Mouse (Mus musculus) layer of hippocampus, adult 2 months (tissue): ENCODE data around the gene Slc12a8. TPM values are rescaled to one million over a fixed set of nuclear protein-coding genes. Genes with fewer than 3 reads are reported as not detected.

ENCODE experiments used
- DNase-seq, 2 experiments: peaks; one replicate each; pipeline ENCODE4 v3.0.0; 2022; ENCODE audit warnings: low spot score in 2 of 2
- H3K27ac ChIP-seq: fragments of 200-600 bp; 2 replicates; pipeline ENCODE4 v1.8.1; 2022
- H3K4me3 ChIP-seq: fragments of 200-600 bp; 2 replicates; pipeline ENCODE4 v1.8.1; 2022; ENCODE audit warnings: mild to moderate bottlenecking
- CTCF ChIP-seq: fragments of 200-600 bp; conservative IDR thresholded peaks from 2 replicates; pipeline ENCODE4 v1.8.1; 2022; ENCODE audit warnings: antibody characterized with exemption, mild to moderate bottlenecking, moderate library complexity
- total RNA-seq, 2 experiments: library from RNA; stranded (reverse); gene quantifications; 2 replicates each; pipeline ENCODE4 v1.2.3; 2021

Slc12a8 gene
- total RNA-seq, 2 experiments from 2014 or later: 0.64 to 0.71 TPM

GRCm38 (mm10) chr16:33560281-33560680 is 43.2 kb downstream of the Slc12a8 start:
- peak; percentile 38 to 62 for DNase-seq
- peak; percentile 93 for TF ChIP-seq CTCF
- H3K4me3 ChIP-seq: no peak overlapping the region
- no peak overlapping the region; the same call in 1 of the 2 replicates for H3K27ac ChIP-seq

GRCm38 (mm10) chr16:33561308-33562009 is 44.3 kb downstream of the Slc12a8 start:
- no peak for DNase-seq
- Histone ChIP-seq H3K4me3 (no peak overlapping the region), H3K27ac (no peak overlapping the region)
- no peak for TF ChIP-seq CTCF

GRCm38 (mm10) chr16:33562874-33563537 is 45.9 kb downstream of the Slc12a8 start:
- DNase-seq: no peak
- Histone ChIP-seq H3K27ac (no peak overlapping the region), H3K4me3 (no peak overlapping the region)
- TF ChIP-seq CTCF: no peak

- no peak for DNase-seq
- no peak for TF ChIP-seq CTCF
- Histone ChIP-seq H3K4me3 (no peak overlapping the region), H3K27ac (no peak overlapping the region)
Observed at GRCm38 (mm10) chr16:33563538-33564013, 46.4 kb downstream of the Slc12a8 start.

GRCm38 (mm10) chr16:33566467-33566866 is 49.3 kb downstream of the Slc12a8 start:
- TF ChIP-seq CTCF: no peak
- no peak overlapping the region for H3K4me3 ChIP-seq
- DNase-seq: no peak
- H3K27ac ChIP-seq: no peak overlapping the region

- TF ChIP-seq CTCF: no peak
- Histone ChIP-seq H3K4me3 (no peak overlapping the region), H3K27ac (no peak overlapping the region)
- no peak for DNase-seq
Observed at GRCm38 (mm10) chr16:33567736-33568135, 50.6 kb downstream of the Slc12a8 start.

GRCm38 (mm10) chr16:33568269-33569016 is 51.3 kb downstream of the Slc12a8 start:
- no peak for DNase-seq

GRCm38 (mm10) chr16:33572646-33573045 is 55.5 kb downstream of the Slc12a8 start:
- Histone ChIP-seq H3K27ac (no peak overlapping the region), H3K4me3 (no peak overlapping the region)
- TF ChIP-seq CTCF: no peak
- no peak for DNase-seq

More at GRCm38 (mm10) chr16:33568269-33569016, 51.3 kb downstream of the Slc12a8 start:
- Histone ChIP-seq H3K4me3 (no peak overlapping the region), H3K27ac (no peak overlapping the region)
- TF ChIP-seq CTCF: no peak

GRCm38 (mm10) chr16:33573703-33574102 is 56.6 kb downstream of the Slc12a8 start:
- no peak for DNase-seq
- no peak overlapping the region for H3K27ac ChIP-seq
- no peak overlapping the region for H3K4me3 ChIP-seq
- TF ChIP-seq CTCF: no peak

GRCm38 (mm10) chr16:33575728-33576127 is 58.6 kb downstream of the Slc12a8 start:
- no peak overlapping the region for H3K27ac ChIP-seq
- no peak overlapping the region for H3K4me3 ChIP-seq
- TF ChIP-seq CTCF: no peak
- DNase-seq: no peak

- no peak for TF ChIP-seq CTCF
- no peak overlapping the region for H3K27ac ChIP-seq
- DNase-seq: no peak
- no peak overlapping the region for H3K4me3 ChIP-seq
Observed at GRCm38 (mm10) chr16:33576271-33577189, 59.4 kb downstream of the Slc12a8 start.

GRCm38 (mm10) chr16:33578462-33578861 is 61.3 kb downstream of the Slc12a8 start:
- TF ChIP-seq CTCF: no peak
- H3K27ac ChIP-seq: no peak overlapping the region
- no peak overlapping the region for H3K4me3 ChIP-seq
- DNase-seq: no peak
